Mouse (Mus musculus): ENCODE measurements at regions not wholly inside any gene's neighbourhood (a gene's known extent, or its start where the extent isn't known, plus 50 kb on each side); places are given as distances from the start of the nearest gene placed in this dataset.

DNA sequence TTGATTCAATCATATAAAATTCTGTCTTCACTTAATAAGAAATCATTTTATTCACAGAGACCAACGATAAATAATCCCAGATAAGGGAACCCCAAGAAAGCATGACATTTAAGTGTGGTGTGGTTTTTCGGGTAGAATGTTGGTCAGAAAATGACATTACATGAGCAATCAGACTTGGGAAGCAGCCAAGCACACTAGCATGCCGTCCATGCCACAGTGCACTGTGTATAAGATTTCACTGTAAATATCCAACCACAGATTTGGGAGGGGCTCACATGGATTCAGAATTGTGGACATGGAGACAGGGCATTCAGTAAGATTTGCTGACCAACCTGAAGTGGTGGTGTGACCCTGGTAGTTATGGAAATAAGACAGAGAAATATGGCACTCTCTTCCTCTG, 185.8 kb upstream of the Adamts5 start:
- Histone ChIP-seq H3K4me3 (ENCODE audit: low read depth, low read length) (no peak overlapping the region), H3K36me3 (ENCODE audit: insufficient read depth, low read length) (no peaks in the 10 kb centered on the region), H3K9me3 (ENCODE audit: low read length) (no peaks in the 10 kb centered on the region), H3K27me3 (ENCODE audit: insufficient read depth, low read length) (no peaks in the 10 kb centered on the region), H3K4me1 (ENCODE audit: insufficient read depth, low read length) (no peaks in the 10 kb centered on the region), H3K4me2 (ENCODE audit: low read depth, low read length, poor library complexity, severe bottlenecking) (no peak overlapping the region), H3K9ac (replicated peaks; ENCODE audit: low read length, poor library complexity, severe bottlenecking) (no peak overlapping the region), H3K27ac (ENCODE audit: low read depth, low read length) (no peak overlapping the region)
- 91% methylated on average over 3 of the region's 3 CpGs for WGBS
- ATAC-seq (ENCODE audit: low FRiP score) (no peak), DNase-seq (ENCODE audit: low spot score) (no peak)
- TF ChIP-seq CTCF (IDR thresholded peaks at IDR 0.05) = no peak

DNA sequence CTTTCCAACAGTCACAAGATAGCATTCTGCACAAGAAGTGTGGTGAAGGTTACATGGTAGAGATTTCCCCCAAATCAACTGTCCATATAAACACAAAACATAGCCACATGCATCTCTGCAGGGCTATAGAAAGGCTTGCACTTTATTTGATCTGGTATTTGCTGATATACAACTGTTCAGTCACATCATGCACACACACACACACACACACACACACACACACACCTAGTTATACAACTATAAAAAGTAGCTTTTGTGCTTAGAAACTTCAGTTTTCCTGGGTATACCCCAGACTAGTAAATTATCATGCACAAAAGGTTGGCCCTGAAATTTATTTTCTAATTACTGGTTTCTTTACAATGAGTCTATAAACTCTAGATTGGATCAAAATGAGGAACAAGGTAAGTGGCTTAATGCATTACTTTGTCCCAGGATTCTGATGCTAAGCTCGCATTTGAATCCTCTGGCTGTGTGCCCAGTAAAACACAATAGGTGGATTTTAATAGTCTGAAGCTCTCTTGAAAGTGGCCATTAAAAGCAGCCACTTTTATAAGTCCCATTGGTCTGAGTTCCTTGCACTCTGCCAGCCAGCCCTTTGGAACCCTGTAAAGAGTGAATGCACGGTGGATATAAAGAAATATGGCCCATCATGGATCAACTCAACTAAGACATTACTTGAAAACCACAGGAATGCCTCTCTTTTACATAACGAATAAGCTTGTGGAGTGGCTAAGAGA, 166.2 kb upstream of the Adamts5 start:
- H3K27me3 ChIP-seq (ENCODE audit: insufficient read depth, low read length) = no peaks in the 10 kb centered on the region
- no peak overlapping the region for H3K27ac ChIP-seq (ENCODE audit: low read depth, low read length)
- DNase-seq (ENCODE audit: low spot score) (no peak), ATAC-seq (ENCODE audit: low FRiP score) (no peak)
- no peaks in the 10 kb centered on the region for H3K36me3 ChIP-seq (ENCODE audit: insufficient read depth, low read length)
- H3K9me3 ChIP-seq (ENCODE audit: low read length) = no peaks in the 10 kb centered on the region
- no peak overlapping the region for H3K4me2 ChIP-seq (ENCODE audit: low read depth, low read length, poor library complexity, severe bottlenecking)
- WGBS = 22% methylated on average over 3 of the region's 3 CpGs
- H3K4me1 ChIP-seq (ENCODE audit: insufficient read depth, low read length) = no peaks in the 10 kb centered on the region
- H3K4me3 ChIP-seq (ENCODE audit: low read depth, low read length) = no peak overlapping the region
- H3K9ac ChIP-seq (replicated peaks; ENCODE audit: low read length, poor library complexity, severe bottlenecking) = no peak overlapping the region
- TF ChIP-seq CTCF (IDR thresholded peaks at IDR 0.05) = no peak

DNA sequence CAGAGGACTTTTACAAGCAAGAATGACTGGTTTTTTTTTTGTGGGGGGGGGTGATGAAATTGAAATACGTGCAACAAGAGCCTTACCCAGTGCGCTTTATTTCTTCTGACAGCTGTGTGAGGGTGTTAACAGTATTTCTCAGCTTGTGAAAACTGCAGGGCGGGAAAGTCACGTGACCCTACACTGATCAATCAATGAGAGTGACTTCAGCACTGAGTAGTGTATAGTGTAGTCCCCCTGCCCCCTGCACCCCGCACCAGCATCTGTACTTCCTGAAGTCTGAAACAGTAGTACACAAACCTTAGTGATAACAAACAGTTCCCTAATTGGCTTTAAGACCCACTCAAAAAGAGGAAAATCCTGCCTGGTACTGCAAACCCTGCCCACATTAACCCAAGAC, 158.5 kb upstream of the Adamts5 start:
- Histone ChIP-seq H3K4me3 (ENCODE audit: low read depth, low read length) (no peak overlapping the region), H3K27ac (ENCODE audit: low read depth, low read length) (no peak overlapping the region), H3K4me1 (ENCODE audit: insufficient read depth, low read length) (no peaks in the 10 kb centered on the region), H3K9me3 (ENCODE audit: low read length) (no peaks in the 10 kb centered on the region), H3K27me3 (ENCODE audit: insufficient read depth, low read length) (no peaks in the 10 kb centered on the region), H3K9ac (replicated peaks; ENCODE audit: low read length, poor library complexity, severe bottlenecking) (no peak overlapping the region), H3K4me2 (ENCODE audit: low read depth, low read length, poor library complexity, severe bottlenecking) (no peak overlapping the region), H3K36me3 (ENCODE audit: insufficient read depth, low read length) (no peaks in the 10 kb centered on the region)
- ATAC-seq (ENCODE audit: low FRiP score) (no peak), DNase-seq (ENCODE audit: low spot score) (no peak)
- TF ChIP-seq CTCF (IDR thresholded peaks at IDR 0.05) = no peak
- 76% methylated on average over 5 of the region's 5 CpGs for WGBS

DNA sequence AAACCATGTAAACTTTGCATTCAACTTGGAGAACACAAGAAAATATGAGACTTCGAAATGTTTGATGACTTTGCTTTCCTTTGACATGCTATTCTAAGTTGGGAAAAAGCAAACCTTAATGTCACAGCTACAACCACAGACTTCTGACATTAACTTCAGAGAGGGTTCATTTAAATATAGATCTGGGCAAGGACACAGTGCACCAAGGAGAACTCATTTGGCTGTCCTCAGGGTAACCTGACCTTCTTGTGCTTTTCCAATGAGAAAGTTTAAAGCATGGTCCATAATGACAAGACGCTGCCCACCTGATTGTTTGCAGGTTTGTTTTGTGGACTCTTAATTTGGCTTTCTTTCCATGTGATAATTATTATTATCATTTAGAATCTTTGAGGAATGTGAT, 143.1 kb upstream of the Adamts5 start:
- H3K9me3 ChIP-seq (ENCODE audit: low read length) = no peaks in the 10 kb centered on the region
- WGBS = 89% methylated on average over 2 of the region's 2 CpGs
- no peaks in the 10 kb centered on the region for H3K4me1 ChIP-seq (ENCODE audit: insufficient read depth, low read length)
- ATAC-seq (ENCODE audit: low FRiP score) = no peak
- H3K4me2 ChIP-seq (ENCODE audit: low read depth, low read length, poor library complexity, severe bottlenecking) = no peak overlapping the region
- no peak for TF ChIP-seq CTCF (IDR thresholded peaks at IDR 0.05)
- no peak overlapping the region for H3K9ac ChIP-seq (replicated peaks; ENCODE audit: low read length, poor library complexity, severe bottlenecking)
- no peaks in the 10 kb centered on the region for H3K27me3 ChIP-seq (ENCODE audit: insufficient read depth, low read length)
- no peak overlapping the region for H3K4me3 ChIP-seq (ENCODE audit: low read depth, low read length)
- no peaks in the 10 kb centered on the region for H3K36me3 ChIP-seq (ENCODE audit: insufficient read depth, low read length)
- DNase-seq (ENCODE audit: low spot score) = no peak
- no peak overlapping the region for H3K27ac ChIP-seq (ENCODE audit: low read depth, low read length)

DNA sequence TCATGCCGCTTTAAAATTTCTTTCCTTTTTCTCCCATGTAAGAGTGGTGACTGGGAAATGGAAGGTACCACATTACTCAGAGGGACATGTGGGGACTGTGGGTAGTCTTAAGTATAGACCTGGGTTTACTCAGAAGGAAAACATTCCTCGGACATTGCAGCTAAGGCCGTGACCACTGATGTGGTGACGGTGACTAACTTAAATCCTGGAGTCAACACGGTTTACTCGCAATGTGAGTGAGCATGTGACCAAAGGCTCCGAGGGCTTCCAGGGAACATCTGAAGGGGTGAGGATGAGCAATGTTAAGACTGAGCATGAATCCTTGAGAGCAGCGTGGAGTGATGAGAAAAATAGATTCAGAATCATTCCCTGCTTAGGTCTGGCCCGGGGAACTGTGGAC, 133.1 kb upstream of the Adamts5 start:
- H3K27ac ChIP-seq (ENCODE audit: low read depth, low read length) = no peak overlapping the region
- no peaks in the 10 kb centered on the region for H3K9me3 ChIP-seq (ENCODE audit: low read length)
- ATAC-seq (ENCODE audit: low FRiP score) (no peak), DNase-seq (ENCODE audit: low spot score) (no peak)
- no peaks in the 10 kb centered on the region for H3K36me3 ChIP-seq (ENCODE audit: insufficient read depth, low read length)
- no peaks in the 10 kb centered on the region for H3K4me1 ChIP-seq (ENCODE audit: insufficient read depth, low read length)
- TF ChIP-seq CTCF (IDR thresholded peaks at IDR 0.05) = no peak
- H3K4me3 ChIP-seq (ENCODE audit: low read depth, low read length) = no peak overlapping the region
- H3K4me2 ChIP-seq (ENCODE audit: low read depth, low read length, poor library complexity, severe bottlenecking) = no peak overlapping the region
- 93% methylated on average over 9 of the region's 9 CpGs for WGBS
- no peak overlapping the region for H3K9ac ChIP-seq (replicated peaks; ENCODE audit: low read length, poor library complexity, severe bottlenecking)
- H3K27me3 ChIP-seq (ENCODE audit: insufficient read depth, low read length) = no peaks in the 10 kb centered on the region

DNA sequence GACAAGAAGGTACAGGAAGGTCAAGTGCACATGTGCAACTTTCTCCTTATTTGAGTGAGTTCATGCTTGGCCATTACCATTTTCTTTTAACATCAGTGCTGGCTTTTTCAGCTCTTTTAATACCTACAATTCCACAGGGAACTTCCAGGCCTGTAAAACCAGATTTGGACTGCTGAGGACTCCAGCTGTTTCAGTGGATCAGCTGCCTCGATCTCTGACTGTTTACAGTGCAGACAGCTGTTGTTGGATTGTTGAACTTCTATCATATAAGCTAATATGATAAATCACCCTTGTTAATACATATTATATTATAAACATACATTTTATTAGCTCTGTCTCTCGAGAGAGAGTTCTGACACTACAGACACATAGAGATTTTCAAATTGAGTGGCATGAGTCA, 126.1 kb upstream of the Adamts5 start:
- ATAC-seq (ENCODE audit: low FRiP score) (no peak), DNase-seq (ENCODE audit: low spot score) (no peak)
- no peak overlapping the region for H3K27ac ChIP-seq (ENCODE audit: low read depth, low read length)
- H3K9me3 ChIP-seq (ENCODE audit: low read length) = no peaks in the 10 kb centered on the region
- no peak overlapping the region for H3K9ac ChIP-seq (replicated peaks; ENCODE audit: low read length, poor library complexity, severe bottlenecking)
- TF ChIP-seq CTCF (IDR thresholded peaks at IDR 0.05) = no peak
- H3K4me3 ChIP-seq (ENCODE audit: low read depth, low read length) = no peak overlapping the region
- WGBS = 76% methylated on average over 2 of the region's 2 CpGs
- no peak overlapping the region for H3K4me2 ChIP-seq (ENCODE audit: low read depth, low read length, poor library complexity, severe bottlenecking)
- H3K27me3 ChIP-seq (ENCODE audit: insufficient read depth, low read length) = no peaks in the 10 kb centered on the region
- no peaks in the 10 kb centered on the region for H3K36me3 ChIP-seq (ENCODE audit: insufficient read depth, low read length)
- no peaks in the 10 kb centered on the region for H3K4me1 ChIP-seq (ENCODE audit: insufficient read depth, low read length)

Measured in midbrain, postnatal 0 days (tissue).